Mouse (Mus musculus) frontal cortex, postnatal 25 days (tissue): Measurements from ENCODE around the gene Ndrg2.
"Not testable (repeated sequence)": the region's sequence is repeated elsewhere in the genome, so short reads cannot be mapped to it uniquely, and the experiment has no call there.

ENCODE experiments used
- DNase-seq, 2 experiments: peaks; one replicate each; pipeline ENCODE4 v3.0.0; 2022; ENCODE audit warnings: low spot score in 2 of 2

The Ndrg2 gene

GRCm38 (mm10) chr14:51877517-51877916 lies 36.4 kb downstream of the Ndrg2 start:
- DNase-seq = no peak

GRCm38 (mm10) chr14:51871741-51872140 lies 42.2 kb downstream of the Ndrg2 start:
- no peak for DNase-seq

- DNase-seq = no peak
Measured at GRCm38 (mm10) chr14:51870756-51871155, 43.2 kb downstream of the Ndrg2 start.

- DNase-seq = not testable (repeated sequence)
Measured at GRCm38 (mm10) chr14:51863603-51864002, 50.4 kb downstream of the Ndrg2 start.

- DNase-seq = not testable (repeated sequence)
Measured at GRCm38 (mm10) chr14:51855280-51855679, 58.7 kb downstream of the Ndrg2 start.
